ENCODE assay signal across 8 mouse cellular contexts in genomic region chr13:37468304-37469178, GRCm38 (mm10).
DNase-seq lines count a peak whose midpoint lies in the region; ATAC-seq and TF ChIP-seq lines count a peak whose summit lies in the region.
"Had no signal": no experiment of that assay in that cellular context is flagged by ENCODE, and none has a peak within 500 bp of the region (broad histone marks: within the 10 kb centered on the region; RNA-seq: fewer than 3 reads in every experiment).

No protein-coding gene starts in this region.

- 0 out of 2 replicates have a peak overlapping the region, but pooled peaks have one; percentile 21 for H3K27ac ChIP-seq in hindbrain, embryonic 14.5 days
- no peak overlapping the region for H3K27ac ChIP-seq in thymus, adult 2 months (ENCODE audit: control insufficient read depth, insufficient read depth, low read length)

- peaks cover 4% of the 10 kb centered on the region for H3K4me1 ChIP-seq in hindbrain, embryonic 14.5 days (replicated peaks; ENCODE audit: control insufficient read depth, insufficient read depth, low read length)
- peaks cover 11% of the 10 kb centered on the region for H3K4me1 ChIP-seq in thymus, adult 2 months (replicated peaks; ENCODE audit: control insufficient read depth, insufficient read depth, low read length)

- no peak for ATAC-seq in hindbrain, embryonic 14.5 days (ENCODE audit: low FRiP score)

- no peaks in the 10 kb centered on the region for H3K27me3 ChIP-seq in hindbrain, embryonic 14.5 days (ENCODE audit: control insufficient read depth, insufficient read depth, low read length)
- H3K27me3 ChIP-seq in thymus, adult 2 months (ENCODE audit: control insufficient read depth, insufficient read depth, low read length), result no peaks in the 10 kb centered on the region
- H3K27me3 ChIP-seq: megakaryocyte, embryonic 14.5 days had no signal

- H3K36me3 ChIP-seq in hindbrain, embryonic 14.5 days (replicated peaks; ENCODE audit: control insufficient read depth, insufficient read depth), result no peaks in the 10 kb centered on the region
- H3K36me3 ChIP-seq in thymus, adult 2 months (ENCODE audit: control insufficient read depth, insufficient read depth, low read length), result no peaks in the 10 kb centered on the region

- no peaks in the 10 kb centered on the region for H3K9me3 ChIP-seq in hindbrain, embryonic 14.5 days (ENCODE audit: control insufficient read depth, low read length)
- H3K9me3 ChIP-seq: megakaryocyte, embryonic 14.5 days had no signal

- WGBS in hindbrain, embryonic 14.5 days, result 49% methylated on average over 17 of the region's 17 CpGs
- 91% methylated on average over 17 of the region's 17 CpGs for WGBS in thymus, adult 2 months

- no peak overlapping the region for H3K9ac ChIP-seq in hindbrain, embryonic 14.5 days

- H3K4me2 ChIP-seq in hindbrain, embryonic 14.5 days (replicated peaks), result 0 out of 2 replicates have a peak overlapping the region, but pooled peaks have one; percentile 3

- no peak overlapping the region for H3K4me3 ChIP-seq in hindbrain, embryonic 14.5 days (replicated peaks; ENCODE audit: low read length)
- H3K4me3 ChIP-seq in thymus, adult 2 months (ENCODE audit: control insufficient read depth, insufficient read depth, low read length), result no peak overlapping the region

- no peak for TF ChIP-seq CTCF in thymus, adult 2 months (IDR thresholded peaks at IDR 0.05; ENCODE audit: borderline replicate concordance, control insufficient read depth, extremely low read depth, insufficient read depth, low read length, poor library complexity)

- peak; percentile 25 for DNase-seq in kidney, postnatal 14 days
- no peak for DNase-seq in kidney, postnatal 36 days
- no peak for DNase-seq in hindbrain, embryonic 14.5 days (ENCODE audit: low spot score)
- DNase-seq in lung, adult 18-20 months, result peak; percentile 76 to 84
- DNase-seq in retina, embryonic 14.5 days (ENCODE audit: low spot score), result peak; percentile 35
- no peak for DNase-seq in thymus, adult 2 months
- DNase-seq in layer of hippocampus, adult 8-10 months (ENCODE audit: low spot score in 2 of 2), result no peak

- TF ChIP-seq POLR2A in thymus, adult 2 months (IDR thresholded peaks at IDR 0.05; ENCODE audit: control insufficient read depth, extremely low read depth, insufficient read depth, low read length, poor library complexity), result no peak

Comparison
In these comparisons a context has a peak if more than half of its experiments do, and no peak if none do; other contexts are left out.
1. DNase-seq: peak in kidney, postnatal 14 days (single experiment), lung, adult 18-20 months (2 of 2) and retina, embryonic 14.5 days (single experiment); none in kidney, postnatal 36 days (0 of 2), hindbrain, embryonic 14.5 days (single experiment), thymus, adult 2 months (single experiment) and layer of hippocampus, adult 8-10 months (0 of 2).